Mouse (Mus musculus): ENCODE measurements at regions not wholly inside any gene's neighbourhood (a gene's known extent, or its start where the extent isn't known, plus 50 kb on each side); places are given as distances from the start of the nearest gene placed in this dataset.

- DNase-seq: no peak
Measured at GRCm38 (mm10) chrX:139392777-139393176, 59.3 kb downstream of the Trap1a start.

GRCm38 (mm10) chrX:139416701-139417100 lies 63.5 kb upstream of the D330045A20Rik start:
- peak; percentile 76 for DNase-seq

GRCm38 (mm10) chrX:139419867-139420266 lies 60.3 kb upstream of the D330045A20Rik start:
- no peak for DNase-seq

GRCm38 (mm10) chrX:139424307-139424706 lies 55.9 kb upstream of the D330045A20Rik start:
- DNase-seq: no peak

Data from adrenal gland, postnatal 10 days (tissue).